Mouse (Mus musculus): ENCODE measurements around the gene Ttll9.

DNA sequence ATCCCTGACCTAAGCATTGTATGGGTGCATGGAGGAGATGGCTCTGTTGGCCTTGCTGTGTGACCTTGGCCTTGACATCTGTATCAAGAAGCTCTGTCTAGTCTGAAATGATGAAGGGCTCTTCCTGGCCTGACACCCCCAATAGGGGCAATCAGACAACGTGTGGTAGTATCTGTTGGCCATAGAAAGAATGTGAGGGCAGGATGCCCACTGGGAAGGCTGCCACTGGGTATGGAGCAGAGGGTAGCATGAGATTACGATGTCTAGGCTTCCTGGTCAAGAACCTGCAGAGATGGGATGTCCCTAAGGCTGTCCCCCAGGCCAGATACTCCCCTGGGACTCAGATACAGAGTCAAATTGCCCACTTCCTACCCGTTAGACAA is 33.3 kb upstream of the Ttll9 start:
- no peak for TF ChIP-seq CTCF (IDR thresholded peaks at IDR 0.05; ENCODE audit: low read depth)
- TF ChIP-seq EP300 (IDR thresholded peaks at IDR 0.05; ENCODE audit: low read depth), result no peak
